Mouse (Mus musculus): ENCODE results near the gene Tagap1.
A peak's percentile ranks its signal among the peaks of the same experiment; 100 is the strongest.
"Not testable (repeated sequence)": the region's sequence is repeated elsewhere in the genome, so short reads cannot be mapped to it uniquely, and the experiment has no call there.

The Tagap1 gene

GRCm38 (mm10) chr17:6961181-6962000 is 435 bp upstream of the Tagap1 start:
- DNase-seq = peak in 1 of 2 experiments; percentile 51

GRCm38 (mm10) chr17:6960349-6960748 is 607 bp downstream of the Tagap1 start:
- not testable (repeated sequence) for DNase-seq

DNA sequence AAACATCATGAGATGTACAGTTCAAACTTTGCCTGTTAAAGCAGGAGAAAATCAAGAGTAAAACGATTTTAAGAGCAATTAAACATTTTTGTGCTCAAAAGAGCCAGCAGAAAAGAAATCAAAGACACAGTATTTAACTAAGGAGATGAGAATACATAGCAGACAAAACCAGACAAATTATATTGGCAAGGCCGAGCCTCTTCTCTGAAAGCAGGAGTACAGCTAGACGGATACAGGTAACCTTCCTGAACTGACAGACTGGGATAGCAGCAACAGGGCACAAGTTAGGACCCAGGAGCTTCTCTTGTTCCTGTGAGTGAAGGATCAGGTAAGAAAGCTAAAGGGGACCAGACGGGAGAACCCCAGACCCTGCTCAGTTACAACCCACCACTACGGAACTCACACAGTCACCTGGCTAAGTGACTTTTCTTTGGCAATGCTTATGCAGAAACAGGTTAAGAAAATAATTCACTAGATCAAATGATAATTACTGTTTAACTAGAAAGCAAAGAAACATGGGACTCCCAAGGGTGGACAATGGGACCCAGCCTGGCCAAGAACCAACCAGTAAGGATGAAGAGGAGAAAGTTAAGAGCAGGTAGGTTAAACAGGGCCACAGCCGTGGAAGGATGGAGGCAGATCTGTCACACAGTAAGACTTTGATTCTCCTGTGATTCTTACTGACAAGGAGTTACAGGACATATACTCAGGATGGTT is 1.3 kb downstream of the Tagap1 start:
- not testable (repeated sequence) for DNase-seq

GRCm38 (mm10) chr17:6958881-6959280 is 2.1 kb downstream of the Tagap1 start:
- DNase-seq = not testable (repeated sequence)

- DNase-seq = not testable (repeated sequence)
Measured at GRCm38 (mm10) chr17:6948769-6949228, 12.2 kb downstream of the Tagap1 start.

GRCm38 (mm10) chr17:6947984-6948768 is 12.8 kb downstream of the Tagap1 start, which contains the start of gene Rsph3b:
Gene Rsph3b (minus strand): TSS chr17:6948682.
- DNase-seq = peak; percentile 74 to 78

DNA sequence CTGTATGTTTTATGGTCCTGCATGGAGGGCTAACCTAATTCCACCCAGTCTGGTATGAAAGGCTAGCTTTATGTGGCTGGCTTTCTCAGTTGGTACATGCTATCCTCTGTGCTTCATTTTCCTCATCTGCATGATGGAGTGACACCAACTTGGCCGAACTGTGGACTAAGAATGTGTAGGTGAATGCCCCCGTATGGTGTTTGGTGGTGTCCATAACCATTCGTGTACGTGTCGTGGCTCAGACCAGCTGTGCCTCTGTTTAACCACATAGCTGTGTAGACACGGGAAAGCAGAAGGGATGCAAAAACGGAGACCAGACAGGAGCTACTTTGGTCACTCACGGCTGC is 13.3 kb downstream of the Tagap1 start:
- not testable (repeated sequence) for DNase-seq

- DNase-seq = not testable (repeated sequence)
Measured at GRCm38 (mm10) chr17:6942560-6942959, 18.4 kb downstream of the Tagap1 start.

- not testable (repeated sequence) for DNase-seq
Measured at GRCm38 (mm10) chr17:6931625-6932024, 29.3 kb downstream of the Tagap1 start.

DNA sequence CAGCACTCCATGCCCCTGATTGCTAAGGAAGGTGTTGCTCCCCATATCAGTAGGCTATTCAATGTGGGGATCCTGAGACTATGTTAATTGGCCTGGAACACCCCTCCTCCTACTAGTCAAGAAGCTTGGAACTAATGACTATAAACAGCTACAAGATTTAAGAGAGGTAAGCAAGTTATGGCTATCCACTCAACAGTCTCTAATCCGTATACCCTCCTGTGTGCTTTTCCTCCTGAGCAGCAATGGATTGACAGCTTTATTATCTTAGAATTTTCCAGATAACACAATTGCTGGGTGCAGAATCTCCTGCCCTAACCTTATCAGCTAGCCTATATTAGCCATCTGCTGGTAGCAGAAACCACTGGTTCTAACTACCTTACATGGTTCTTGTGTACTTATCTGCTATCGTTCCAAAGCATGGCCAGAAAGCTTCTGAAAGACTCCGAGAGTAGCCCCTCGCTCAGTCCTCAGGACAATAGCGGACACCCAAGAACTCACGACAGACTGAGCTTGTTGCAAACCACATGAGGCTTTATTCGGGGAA is 40.5 kb downstream of the Tagap1 start:
- not testable (repeated sequence) for DNase-seq

GRCm38 (mm10) chr17:6919388-6919787 is 41.6 kb downstream of the Tagap1 start:
- not testable (repeated sequence) for DNase-seq

- not testable (repeated sequence) for DNase-seq
Measured at GRCm38 (mm10) chr17:6915282-6915681, 45.7 kb downstream of the Tagap1 start.

- not testable (repeated sequence) for DNase-seq
Measured at GRCm38 (mm10) chr17:6914066-6914465, 46.9 kb downstream of the Tagap1 start.

All from cerebellum, postnatal 14 days (tissue).